Mouse (Mus musculus) heart, embryonic 16.5 days (tissue): Measurements from ENCODE around the gene Eef2k. TPM values are rescaled to one million over a fixed set of nuclear protein-coding genes. Genes with fewer than 3 reads are reported as not detected.

Source experiments
- polyA plus RNA-seq: library from polyadenylated mRNA; unstranded; fragments of >200 nt; fragmentation: Nextera tagmentation; extraction: Ambion mirVana; gene quantifications from 2 replicates; pipeline ENCODE4 v1.2.1, GENCODE M21; 2015

The Eef2k gene
- polyA plus RNA-seq, 1 experiment from 2014 or later = 35.8 TPM

Other genes with a start within 250 kb of the Eef2k start
- 524 and 529 TPM in 2 replicates for gene Uqcrc2, start 207.7 kb upstream of the Eef2k start, polyA plus RNA-seq
- 0.30 and 0.46 TPM in 2 replicates for gene Pdzd9, start 172.5 kb upstream of the Eef2k start, polyA plus RNA-seq
- gene Mosmo, start 165.2 kb upstream of the Eef2k start, polyA plus RNA-seq = 6.9 and 8.5 TPM in 2 replicates
- 1.0 TPM in 2 replicates for gene Vwa3a, start 103.5 kb upstream of the Eef2k start, polyA plus RNA-seq
- gene Gm5737, start 30.5 kb upstream of the Eef2k start, polyA plus RNA-seq = not detected in 2 replicates
- gene Polr3e, start 74.9 kb downstream of the Eef2k start, polyA plus RNA-seq = 21.4 and 22.1 TPM in 2 replicates
- 11.7 and 12.1 TPM in 2 replicates for gene Cdr2, start 139.5 kb downstream of the Eef2k start, polyA plus RNA-seq
- gene Mfsd13b, start 139.7 kb downstream of the Eef2k start, polyA plus RNA-seq = 0.11 and 0.50 TPM in 2 replicates
- gene Mettl9, start 191.6 kb downstream of the Eef2k start, polyA plus RNA-seq = 89.3 and 92.3 TPM in 2 replicates
- 1.5 and 2.3 TPM in 2 replicates for gene Igsf6, start 231.7 kb downstream of the Eef2k start, polyA plus RNA-seq
- 0.12 and 0.36 TPM in 2 replicates for gene Otoa, start 238.8 kb downstream of the Eef2k start, polyA plus RNA-seq